Mouse (Mus musculus) megakaryocyte, adult 5-6 weeks (primary cell): ENCODE results near the gene Sumf1. TPM values are rescaled to one million over a fixed set of nuclear protein-coding genes. Genes with fewer than 3 reads are reported as not detected.

Source experiments
- ATAC-seq: 2 replicates; pipeline ENCODE4 v1.8.0; 2016; ENCODE audit warnings: mild to moderate bottlenecking, inconsistent platforms; ENCODE audit not compliant: poor library complexity, severe bottlenecking
- total RNA-seq, 2 experiments: library from RNA; stranded (forward) in 1 of 2; stranded (reverse) in 1 of 2; fragments of 153-499, 151-499 nt in 1 of 2; fragments of 221-1000, 200-1000 nt in 1 of 2; gene quantifications; 2 replicates each; pipeline versions ENCODE4 v1.2.3 to v1.2.4; 2015 to 2017

Sumf1 gene
- total RNA-seq, 2 experiments from 2014 or later: 43.7 to 49.1 TPM

GRCm38 (mm10) chr6:108098846-108099217, 86.5 kb downstream of the Sumf1 start:
- ATAC-seq: no peak; the same call in 1 of the 2 replicates

- ATAC-seq: peak; percentile 99
Measured at GRCm38 (mm10) chr6:108098171-108098845, 87.1 kb downstream of the Sumf1 start.

GRCm38 (mm10) chr6:108095445-108095844, 89.9 kb downstream of the Sumf1 start:
- no peak for ATAC-seq

- no peak for ATAC-seq
Measured at GRCm38 (mm10) chr6:108093449-108093848, 91.9 kb downstream of the Sumf1 start.

GRCm38 (mm10) chr6:108092646-108093045, 92.7 kb downstream of the Sumf1 start:
- ATAC-seq: no peak

GRCm38 (mm10) chr6:108091296-108091695, 94.1 kb downstream of the Sumf1 start:
- no peak for ATAC-seq

- ATAC-seq: no peak
Measured at GRCm38 (mm10) chr6:108075857-108076256, 109.5 kb downstream of the Sumf1 start.

GRCm38 (mm10) chr6:108074624-108075023, 110.8 kb downstream of the Sumf1 start:
- ATAC-seq: no peak

GRCm38 (mm10) chr6:108073931-108074330, 111.5 kb downstream of the Sumf1 start:
- no peak for ATAC-seq

GRCm38 (mm10) chr6:108073071-108073470, 112.3 kb downstream of the Sumf1 start:
- no peak for ATAC-seq

- ATAC-seq: no peak
Measured at GRCm38 (mm10) chr6:108070947-108071346, 114.4 kb downstream of the Sumf1 start.

- peak; percentile 41 for ATAC-seq
Measured at GRCm38 (mm10) chr6:108065583-108065982, 119.8 kb downstream of the Sumf1 start.

- peak; percentile 96 for ATAC-seq
Measured at GRCm38 (mm10) chr6:108064918-108065526, 120.4 kb downstream of the Sumf1 start, which contains the start of gene Setmar. Gene Setmar (plus strand): TSS chr6:108065045.

- ATAC-seq: no peak
Measured at GRCm38 (mm10) chr6:108061121-108061520, 124.3 kb downstream of the Sumf1 start.

GRCm38 (mm10) chr6:108058066-108058465, 127.3 kb downstream of the Sumf1 start:
- no peak for ATAC-seq

- no peak for ATAC-seq
Measured at GRCm38 (mm10) chr6:108057353-108057752, 128.0 kb downstream of the Sumf1 start.

Other genes with a start within 250 kb of the Sumf1 start
- 3.2 and 3.6 TPM in 2 replicates for gene Setmar, start 120.5 kb downstream of the Sumf1 start, total RNA-seq (2015)
- gene Setmar, start 120.5 kb downstream of the Sumf1 start, total RNA-seq (2017): 2.2 and 3.3 TPM in 2 replicates
- 51.2 and 55.7 TPM in 2 replicates for gene Itpr1, start 27.5 kb upstream of the Sumf1 start, total RNA-seq (2015)
- 127 and 135 TPM in 2 replicates for gene Itpr1, start 27.5 kb upstream of the Sumf1 start, total RNA-seq (2017)